Mouse (Mus musculus): ENCODE results near the gene Hdgfl2.

Hdgfl2 gene

DNA sequence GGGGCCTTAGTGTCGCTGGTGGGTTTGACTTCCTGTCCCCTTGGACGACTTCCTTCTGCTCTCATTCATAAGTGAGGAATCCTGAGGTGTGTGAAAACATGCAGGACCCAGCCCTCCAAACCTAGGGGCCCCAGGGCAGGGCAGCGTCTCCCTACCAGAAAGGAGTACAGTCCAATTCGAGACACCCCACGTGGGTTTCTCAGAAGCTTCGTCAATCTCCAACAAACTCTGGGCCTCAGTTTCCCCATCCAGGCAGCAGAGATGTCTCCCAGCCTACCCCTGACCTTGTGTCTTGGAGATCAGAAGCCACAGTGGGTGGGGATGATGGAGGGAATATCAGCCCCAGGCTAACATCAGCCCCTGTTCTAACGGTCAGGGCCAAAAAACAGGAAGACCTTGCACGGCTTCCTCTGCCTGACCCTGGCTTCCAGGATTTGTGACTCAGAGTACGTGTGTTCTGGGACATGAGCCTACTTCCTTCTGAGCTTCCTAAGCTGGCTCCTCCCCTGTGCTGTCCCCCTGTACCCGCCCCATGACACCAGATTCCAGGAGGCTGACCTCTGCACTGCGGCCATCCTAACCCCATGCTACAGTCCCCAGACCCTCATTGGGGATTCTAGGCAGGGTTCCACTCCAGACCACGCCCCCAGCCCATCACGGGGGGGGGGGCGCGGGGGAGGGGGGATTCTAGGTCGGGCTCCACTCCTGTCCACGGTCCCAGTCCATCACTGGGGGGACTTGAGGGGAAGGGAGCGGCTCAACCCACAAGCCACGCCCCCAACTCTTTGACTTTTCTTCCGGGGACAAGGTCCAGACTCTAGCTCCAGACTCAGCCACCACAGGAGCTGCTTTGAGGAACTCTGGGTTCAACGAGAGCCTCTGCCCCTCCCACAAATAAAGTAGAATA, 54.3 kb downstream of the Hdgfl2 start:
- no peak for DNase-seq

DNA sequence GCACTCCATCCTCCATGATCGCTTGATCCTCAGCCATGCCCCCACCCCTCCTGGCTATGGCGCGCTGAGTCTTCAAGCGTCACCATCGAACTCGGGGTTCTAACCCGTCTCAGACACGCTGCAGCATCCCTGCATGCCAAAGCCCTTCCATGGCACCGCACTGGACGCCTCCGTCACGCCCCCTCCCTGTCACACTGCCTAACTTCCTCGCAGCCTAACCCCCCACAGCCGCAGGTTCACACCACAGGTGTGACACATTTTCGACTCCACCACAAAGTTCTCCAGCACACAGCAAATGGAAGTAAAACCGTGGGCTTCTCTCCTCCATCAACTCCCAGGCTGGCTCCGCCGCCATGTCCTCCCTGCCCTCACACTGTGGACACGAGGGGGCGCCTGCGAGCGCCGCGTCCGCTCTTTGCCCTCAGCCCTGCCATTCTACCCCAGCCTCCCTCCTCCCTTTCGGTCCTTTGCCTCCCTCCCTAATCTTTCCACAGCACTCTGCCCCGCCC, 55.1 kb downstream of the Hdgfl2 start:
- DNase-seq: peak; percentile 53

DNA sequence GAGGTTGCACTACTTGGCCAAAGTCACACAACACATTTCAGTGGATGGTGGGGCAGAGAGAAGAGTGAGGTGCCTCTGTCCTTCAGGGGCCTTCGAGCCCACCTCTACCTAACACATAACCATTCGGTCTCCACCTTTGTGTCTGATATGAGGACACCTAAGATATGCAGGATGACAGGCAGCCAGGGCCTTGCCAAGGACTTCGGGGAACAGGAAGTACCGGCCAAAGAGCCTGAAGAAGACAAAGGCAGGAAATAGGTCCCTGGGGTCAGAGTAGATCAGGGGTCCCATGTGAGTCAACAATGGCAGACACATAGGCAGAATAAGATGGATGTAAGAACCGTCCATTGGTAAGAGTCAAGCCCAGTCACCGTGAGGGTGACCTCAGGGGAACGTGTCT, 57.1 kb downstream of the Hdgfl2 start:
- peak; percentile 3 for DNase-seq

DNA sequence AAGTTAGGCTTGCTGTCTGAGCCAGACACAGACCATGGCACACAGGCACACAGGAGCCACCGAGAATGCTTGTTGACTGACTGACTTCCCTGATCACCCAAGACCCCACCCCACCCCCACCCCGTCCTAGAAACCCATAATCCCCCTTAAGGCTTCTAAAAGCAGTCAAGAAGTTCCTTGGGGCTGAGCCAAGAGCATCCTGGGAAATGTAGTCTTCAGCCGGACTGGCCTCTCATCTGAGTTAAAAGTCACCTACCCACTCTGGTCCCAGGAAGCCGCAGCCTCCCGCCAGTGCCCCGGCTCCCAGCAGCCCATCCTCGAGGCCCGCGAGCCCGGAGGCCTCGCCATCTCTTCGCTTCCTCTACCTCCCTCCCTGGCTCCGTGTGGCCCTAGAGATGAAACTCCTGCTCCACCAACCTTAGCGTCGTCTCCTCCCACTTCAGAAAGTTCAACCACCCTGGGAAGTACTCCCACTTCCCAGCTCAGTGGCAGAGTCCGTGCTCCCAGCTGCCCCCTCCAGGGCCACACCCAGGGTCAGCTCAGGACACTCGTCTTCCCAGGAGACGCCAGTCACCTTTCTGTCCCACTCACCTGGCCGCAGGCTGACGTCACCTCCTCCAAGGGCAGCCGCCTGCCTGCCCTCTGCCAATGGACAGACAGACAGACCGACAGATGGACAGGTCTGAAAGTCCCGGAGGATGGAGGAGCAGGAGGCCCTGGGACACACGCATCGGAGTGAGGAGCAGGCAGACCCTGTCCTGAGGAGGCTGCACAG, 58.6 kb downstream of the Hdgfl2 start:
- DNase-seq: peak; percentile 36

DNA sequence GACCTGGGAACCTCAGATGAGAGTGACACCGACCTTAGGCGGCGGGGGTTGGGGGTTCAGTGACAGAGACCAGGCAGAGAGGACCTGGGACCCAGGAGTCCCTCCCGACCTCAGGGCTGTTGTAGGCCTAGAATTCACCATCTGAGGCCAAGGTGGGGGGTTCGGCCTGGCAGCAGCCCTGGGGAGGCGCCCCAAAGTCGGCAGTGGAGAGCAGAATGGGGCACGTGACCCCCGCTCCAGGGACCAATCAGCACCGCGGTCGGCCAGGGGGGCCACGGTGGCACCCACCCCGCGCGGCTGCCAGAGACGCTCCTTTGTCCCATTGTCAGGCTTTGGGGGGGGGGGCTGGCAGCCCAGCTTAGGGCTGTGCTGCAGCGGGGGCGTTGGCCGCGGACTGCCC, 59.9 kb downstream of the Hdgfl2 start:
- DNase-seq: peak; percentile 50

DNA sequence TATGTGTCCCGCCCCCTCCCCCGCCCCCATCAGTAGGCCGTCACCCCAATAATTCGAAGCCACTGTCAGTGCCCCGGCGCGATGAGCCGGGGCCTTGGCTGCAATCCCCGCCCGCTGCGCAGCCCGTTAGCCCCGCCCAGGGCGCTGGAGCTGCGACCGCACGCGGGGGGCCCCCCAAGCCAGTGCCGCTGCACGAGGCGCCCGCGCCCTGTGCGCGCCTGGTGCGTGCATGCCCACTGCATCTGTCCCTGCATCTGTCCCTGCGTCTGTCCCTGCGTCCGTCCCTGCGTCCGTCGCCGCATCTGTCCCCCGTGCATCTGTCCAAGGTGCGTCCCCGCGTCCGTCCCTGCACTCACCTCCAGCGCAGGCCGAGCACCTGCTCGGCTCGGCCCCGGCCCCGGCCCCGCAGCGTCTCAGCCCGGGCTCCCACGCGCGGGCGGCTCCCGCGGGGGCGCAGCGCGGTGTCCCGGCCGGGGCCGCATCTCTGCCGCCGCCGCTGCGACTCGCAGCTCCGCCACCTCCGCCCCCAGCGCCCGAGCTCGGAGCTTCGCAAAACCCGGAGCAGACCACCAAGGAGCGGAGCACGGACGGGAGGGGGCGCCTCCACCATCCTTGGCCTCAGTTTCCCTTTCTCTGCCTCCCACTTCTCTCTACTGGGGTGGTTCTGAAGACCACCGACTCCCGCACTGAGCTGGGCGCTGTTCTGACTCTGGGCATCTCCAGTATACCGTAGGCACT, 60.6 kb downstream of the Hdgfl2 start, which contains the start of gene Sema6b:
Gene Sema6b, minus strand, starts transcription at position 486 of the 738 bp plus-strand sequence.
- DNase-seq: peak; percentile 77

DNA sequence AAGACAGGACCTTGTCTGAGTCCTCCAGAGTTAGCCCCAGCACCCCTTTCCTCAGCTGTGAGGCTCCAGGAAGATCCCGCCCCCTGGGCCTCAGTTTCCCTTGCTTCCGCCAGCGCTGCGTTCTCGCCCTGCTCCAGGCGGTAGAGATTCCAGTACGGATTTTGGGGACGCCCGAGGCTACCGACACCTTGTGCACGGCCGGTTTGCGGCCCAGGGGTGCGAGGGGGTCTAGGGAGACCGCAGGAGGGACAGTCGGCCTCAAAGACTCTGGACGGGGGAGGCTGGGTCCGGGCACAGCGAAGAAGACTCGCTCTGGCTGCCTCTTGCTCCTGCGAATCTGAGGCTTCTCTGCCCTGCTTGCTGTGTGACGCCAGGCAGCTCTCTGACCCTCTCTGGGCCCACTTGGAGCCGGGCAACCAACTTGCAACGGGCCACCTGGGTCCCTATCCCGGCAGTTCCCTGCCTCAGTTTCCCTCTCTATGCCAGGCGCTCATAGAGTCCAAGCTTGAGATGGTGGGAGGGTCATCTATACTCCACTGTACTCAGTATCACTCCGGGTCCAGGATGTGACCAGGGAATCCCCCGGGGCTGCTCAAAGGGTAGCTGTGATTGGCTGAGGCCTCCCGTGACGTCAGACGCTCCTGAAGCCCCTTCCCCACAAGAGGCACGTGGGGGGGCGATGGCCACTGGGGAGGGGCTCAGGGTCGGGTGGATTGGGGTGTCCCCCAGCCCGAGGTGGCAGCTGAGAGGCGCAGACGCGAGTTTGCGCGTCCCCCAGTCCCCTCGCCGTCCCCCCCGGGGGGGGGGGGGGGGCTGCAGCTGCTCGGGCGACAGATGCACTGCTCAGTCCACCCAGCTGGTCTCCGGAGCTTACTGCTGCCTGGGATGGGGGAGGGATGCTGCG, 62.5 kb downstream of the Hdgfl2 start:
- DNase-seq: peak; percentile 58

DNA sequence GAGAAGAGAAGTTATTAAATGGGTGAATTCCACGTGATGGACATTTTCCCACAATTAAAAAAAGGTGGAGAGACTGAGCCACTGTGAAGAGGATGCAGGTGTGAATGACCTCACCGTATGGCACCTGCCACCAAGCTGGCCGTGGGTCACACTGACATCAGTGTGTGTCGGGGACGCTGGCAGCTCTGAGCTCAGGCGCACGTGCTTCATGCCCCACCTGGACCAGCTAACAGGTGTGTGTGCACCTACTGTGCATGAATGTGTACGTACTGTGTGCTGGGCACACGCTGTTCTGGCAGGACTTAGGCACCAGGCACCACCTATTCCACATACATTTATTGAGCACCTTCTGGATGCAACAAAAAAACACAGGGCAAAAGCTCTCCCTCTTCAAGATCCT, 65.1 kb downstream of the Hdgfl2 start:
- no peak for DNase-seq

DNA sequence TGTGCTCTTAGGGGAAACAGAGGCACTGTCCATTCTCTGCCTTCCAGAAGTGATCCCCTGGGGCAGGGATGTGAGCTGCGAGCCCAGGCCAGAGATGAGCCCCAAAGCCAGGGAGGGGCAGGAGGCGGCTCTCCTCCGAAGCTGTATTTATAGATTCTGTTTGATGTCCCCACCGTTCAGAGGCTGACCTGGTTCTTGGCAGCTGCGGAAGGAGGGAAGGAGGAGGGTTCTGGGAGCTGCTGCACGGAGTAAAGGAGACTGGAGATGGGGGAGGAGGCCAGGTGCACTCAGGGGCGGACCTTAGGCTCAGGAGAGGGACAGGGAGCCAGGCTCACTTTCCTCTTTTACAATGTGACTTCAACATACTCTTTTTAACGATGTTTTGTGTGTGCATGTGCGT, 66.7 kb downstream of the Hdgfl2 start:
- no peak for DNase-seq

DNA sequence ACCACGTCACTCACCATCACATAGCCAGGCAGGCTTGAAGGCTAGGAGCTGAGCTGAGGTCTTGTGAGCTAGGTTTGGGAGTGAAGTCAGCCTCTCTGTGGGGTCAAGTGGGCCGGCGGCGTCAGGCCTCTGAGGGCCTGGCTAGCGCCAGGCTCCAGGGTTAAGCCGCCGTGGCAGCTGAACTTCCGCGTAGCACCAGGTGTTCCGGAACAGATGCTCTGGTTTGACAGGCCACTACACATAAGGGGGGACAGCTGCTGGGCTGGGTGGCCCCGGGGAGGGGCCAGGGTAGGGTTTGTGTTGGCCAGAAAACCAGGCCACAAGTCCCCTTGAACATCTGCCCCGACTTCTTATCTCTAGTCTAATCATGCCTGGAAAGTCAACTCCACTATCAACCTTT, 68.0 kb downstream of the Hdgfl2 start:
- no peak for DNase-seq

DNA sequence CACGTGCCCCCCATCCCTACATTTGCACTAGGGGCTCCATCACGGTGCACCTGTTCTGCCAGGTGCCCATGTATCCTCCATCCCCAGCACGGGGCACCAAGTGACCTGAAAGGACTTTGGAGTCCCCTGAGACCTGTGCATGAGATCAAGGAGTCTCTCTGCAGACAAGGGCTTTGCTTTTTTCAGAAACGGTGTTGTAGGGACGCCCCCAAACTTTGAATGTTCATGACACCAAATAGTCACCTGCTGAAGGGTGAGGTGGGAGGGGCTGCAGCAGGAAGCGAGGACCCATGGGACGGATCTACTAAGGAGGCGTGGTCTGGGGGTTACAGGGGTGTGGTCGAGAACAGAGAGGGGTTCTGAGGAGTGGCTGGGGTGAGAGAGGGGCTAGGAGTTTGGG, 68.8 kb downstream of the Hdgfl2 start:
- DNase-seq: no peak

DNA sequence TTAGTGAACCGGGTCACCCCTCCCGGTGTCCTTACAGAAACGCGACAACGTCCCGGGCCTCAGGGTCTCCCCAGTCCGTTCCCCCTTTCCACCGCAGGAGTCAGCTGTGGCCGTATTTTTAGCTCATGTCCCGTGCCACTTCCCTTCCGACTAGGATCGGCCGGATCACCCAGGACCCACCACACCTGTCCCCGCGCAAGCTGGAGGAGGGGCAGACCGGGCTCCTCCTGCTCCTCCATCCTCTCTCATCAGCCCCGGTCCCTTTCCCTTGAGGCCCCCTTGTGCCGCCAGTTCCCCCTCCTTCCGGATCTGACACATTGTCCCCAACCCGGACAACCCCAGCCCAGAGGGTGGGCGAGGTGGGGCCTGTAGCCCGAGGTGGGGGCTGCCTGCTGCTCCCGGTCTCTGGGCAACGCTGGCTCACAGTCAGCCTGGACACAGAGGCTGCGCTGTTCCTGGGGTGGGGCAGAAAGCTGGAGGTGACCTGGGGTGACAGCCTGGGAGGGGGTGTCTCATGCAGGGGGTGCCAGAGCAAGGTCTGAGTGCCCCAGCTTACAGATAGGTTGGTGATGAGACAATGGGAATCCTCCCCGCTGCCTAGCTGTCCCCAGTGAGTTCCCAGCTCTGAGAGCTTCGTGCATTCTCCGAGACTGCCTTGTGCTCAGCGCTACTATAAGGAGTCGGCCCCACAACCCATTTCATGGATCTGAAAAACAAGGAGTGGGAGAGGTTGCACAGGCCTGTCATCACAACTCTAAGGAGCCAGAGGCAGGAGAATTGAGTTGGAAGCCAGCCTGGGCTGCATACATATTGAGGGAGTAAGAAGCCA, 69.6 kb downstream of the Hdgfl2 start:
- no peak for DNase-seq

DNA sequence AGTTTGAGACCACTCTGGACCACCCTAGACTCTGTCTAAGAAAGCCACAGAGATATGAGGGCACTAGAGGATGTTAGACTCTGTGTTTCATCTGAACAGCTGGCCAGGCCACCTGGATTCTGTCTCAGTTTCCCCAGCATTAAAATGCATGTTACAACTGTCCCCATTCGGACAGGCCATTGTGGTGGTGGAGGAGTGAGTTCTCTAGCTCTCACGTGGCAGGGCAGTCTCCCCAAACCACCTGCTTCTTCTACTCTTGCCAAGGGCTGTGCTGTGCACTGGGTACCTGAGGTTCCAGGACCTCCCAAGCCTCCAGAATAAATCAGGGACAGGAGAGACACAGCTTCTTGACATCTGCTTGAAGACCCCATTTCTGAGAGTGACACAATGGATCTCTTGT, 70.5 kb downstream of the Hdgfl2 start:
- DNase-seq: no peak

Measured in cerebellum, adult 11 months (tissue).